Mouse (Mus musculus) intestine, embryonic 14.5 days (tissue): ENCODE measurements around the gene Ext2. TPM values are rescaled to one million over a fixed set of nuclear protein-coding genes. Genes with fewer than 3 reads are reported as not detected.

Experiments used
- ATAC-seq: fragments of 200-750 bp; cut with Nextera tagmentation; replicated peaks from 2 replicates; pipeline ENCODE4 v1.8.0; 2017; ENCODE audit warnings: low read depth, moderate number of reproducible peaks, moderate TSS enrichment, moderate library complexity; ENCODE audit not compliant: low FRiP score, low TSS enrichment
- DNase-seq: peaks from one replicate; pipeline ENCODE4 v3.0.0-alpha.2; 2018; ENCODE audit warnings: low spot score
- H3K27ac ChIP-seq: fragments of 300-500 bp; sonication (generic); 2 replicates; pipeline ENCODE4 v1.5.1; 2014; ENCODE audit warnings: low read depth, mild to moderate bottlenecking, control low read depth
- H3K27me3 ChIP-seq: fragments of 300-500 bp; sonication (generic); replicated peaks from 2 replicates; pipeline ENCODE4 v1.6.1; 2014; ENCODE audit warnings: low read length, control low read depth; ENCODE audit not compliant: control insufficient read depth, insufficient read depth
- H3K36me3 ChIP-seq: fragments of 300-500 bp; sonication (generic); 2 replicates; pipeline ENCODE4 v1.6.1; 2014; ENCODE audit warnings: low read length, control low read depth; ENCODE audit not compliant: control insufficient read depth, insufficient read depth
- H3K4me1 ChIP-seq: fragments of 300-500 bp; sonication (generic); replicated peaks from 2 replicates; pipeline ENCODE4 v1.6.1; 2014; ENCODE audit warnings: low read length, control low read depth, mixed read lengths; ENCODE audit not compliant: control insufficient read depth, insufficient read depth
- H3K4me2 ChIP-seq: fragments of 300-500 bp; sonication (generic); 2 replicates; pipeline ENCODE4 v1.6.1; 2014; ENCODE audit warnings: low read length
- H3K4me3 ChIP-seq: fragments of 300-500 bp; sonication (generic); 2 replicates; pipeline ENCODE4 v1.5.1; 2014; ENCODE audit warnings: low read depth, low read length, control low read depth, mixed read lengths
- H3K9ac ChIP-seq: fragments of 300-500 bp; sonication (generic); 2 replicates; pipeline ENCODE4 v1.6.1; 2014; ENCODE audit warnings: mild to moderate bottlenecking, low read length
- H3K9me3 ChIP-seq: fragments of 300-500 bp; sonication (generic); 2 replicates; pipeline ENCODE4 v1.6.1; 2016; ENCODE audit warnings: low read length, control low read depth; ENCODE audit not compliant: control insufficient read depth
- WGBS: fragments of 180-500 bp; shearing (Covaris S2); extraction: QIAGEN DNeasy Blood & Tissue Kit; methylation state at CpG from one replicate; pipeline ENCODE4 v1.1.7; 2014; 5-methylcytosine and 5-hydroxymethylcytosine counted together
- polyA plus RNA-seq: library from polyadenylated mRNA; unstranded; fragments of >200 nt; fragmentation: Nextera tagmentation; extraction: Ambion mirVana; gene quantifications from 2 replicates; pipeline ENCODE4 v1.2.1, GENCODE M21; 2014

Gene Ext2
- polyA plus RNA-seq, 1 experiment from 2014 or later: 110 TPM

DNA sequence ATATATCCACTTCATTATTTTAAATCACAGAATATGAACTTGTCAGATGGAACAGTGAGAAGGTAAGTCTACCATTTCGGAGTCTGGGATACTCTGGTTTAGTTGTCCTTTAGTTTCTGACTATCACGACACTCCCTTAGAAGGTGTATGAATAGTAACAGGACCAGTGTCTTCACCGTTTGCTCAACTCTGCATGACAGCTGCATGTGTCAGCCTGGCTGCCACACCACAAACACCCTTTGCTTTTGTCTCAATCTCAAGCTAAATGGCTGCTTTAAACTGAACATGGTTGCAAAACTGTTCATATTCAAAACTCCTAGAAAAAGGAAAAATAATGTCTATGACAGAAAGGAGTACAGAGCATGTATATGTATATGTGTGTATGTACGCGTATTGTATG is 43.8 kb downstream of the Ext2 start:
- no peak overlapping the region for H3K4me3 ChIP-seq
- no peaks in the 10 kb centered on the region for H3K36me3 ChIP-seq
- H3K27me3 ChIP-seq: no peaks in the 10 kb centered on the region
- H3K4me1 ChIP-seq: peaks cover 9% of the 10 kb centered on the region
- H3K9me3 ChIP-seq: no peaks in the 10 kb centered on the region
- no peak overlapping the region for H3K4me2 ChIP-seq
- ATAC-seq (no peak), DNase-seq (no peak)
- H3K9ac ChIP-seq: no peak overlapping the region
- H3K27ac ChIP-seq: no peak overlapping the region
- 89% methylated on average over 5 of the region's 5 CpGs for WGBS

DNA sequence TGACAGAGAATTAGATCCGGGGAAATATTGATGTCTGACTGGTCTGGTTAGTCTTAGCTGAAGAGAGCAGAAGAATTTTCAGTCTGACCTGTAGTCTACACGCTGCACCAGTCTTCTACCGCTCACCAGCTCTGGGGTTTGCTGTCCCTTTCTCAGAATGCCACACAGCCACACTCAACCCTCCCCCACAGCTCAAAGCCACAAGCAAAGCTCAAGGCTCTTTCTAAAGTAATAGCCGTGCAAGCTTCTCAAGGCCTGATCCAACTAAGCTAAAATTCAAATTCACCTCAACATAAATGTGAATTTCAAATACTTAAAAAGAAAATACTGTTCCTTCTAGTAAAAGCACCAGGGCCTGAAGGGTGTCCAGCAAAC is 45.3 kb downstream of the Ext2 start:
- Histone ChIP-seq H3K9ac (no peak overlapping the region), H3K36me3 (no peaks in the 10 kb centered on the region), H3K4me3 (no peak overlapping the region), H3K4me1 (peaks cover 9% of the 10 kb centered on the region), H3K9me3 (no peaks in the 10 kb centered on the region), H3K27me3 (no peaks in the 10 kb centered on the region), H3K27ac (no peak overlapping the region), H3K4me2 (no peak overlapping the region)
- WGBS: 85% methylated on average over 4 of the region's 4 CpGs
- DNase-seq (no peak), ATAC-seq (no peak)

GRCm38 (mm10) chr2:93776267-93777055 is 45.9 kb downstream of the Ext2 start:
- Histone ChIP-seq H3K4me1 (peaks cover 9% of the 10 kb centered on the region), H3K27me3 (no peaks in the 10 kb centered on the region), H3K9me3 (no peaks in the 10 kb centered on the region), H3K27ac (no peak overlapping the region), H3K4me2 (no peak overlapping the region), H3K9ac (no peak overlapping the region), H3K36me3 (no peaks in the 10 kb centered on the region), H3K4me3 (no peak overlapping the region)
- no peak for ATAC-seq
- DNase-seq: no peak
- 83% methylated on average over 7 of the region's 7 CpGs for WGBS

GRCm38 (mm10) chr2:93775431-93775830 is 46.9 kb downstream of the Ext2 start:
- H3K36me3 ChIP-seq: no peaks in the 10 kb centered on the region
- H3K27ac ChIP-seq: no peak overlapping the region
- 56% methylated on average over 4 of the region's 4 CpGs for whole genome bisulfite sequencing
- H3K4me3 ChIP-seq: no peak overlapping the region
- DNase-seq (no peak), ATAC-seq (no peak)
- H3K4me2 ChIP-seq: no peak overlapping the region
- no peaks in the 10 kb centered on the region for H3K9me3 ChIP-seq
- no peaks in the 10 kb centered on the region for H3K27me3 ChIP-seq
- peaks cover 9% of the 10 kb centered on the region for H3K4me1 ChIP-seq
- no peak overlapping the region for H3K9ac ChIP-seq

DNA sequence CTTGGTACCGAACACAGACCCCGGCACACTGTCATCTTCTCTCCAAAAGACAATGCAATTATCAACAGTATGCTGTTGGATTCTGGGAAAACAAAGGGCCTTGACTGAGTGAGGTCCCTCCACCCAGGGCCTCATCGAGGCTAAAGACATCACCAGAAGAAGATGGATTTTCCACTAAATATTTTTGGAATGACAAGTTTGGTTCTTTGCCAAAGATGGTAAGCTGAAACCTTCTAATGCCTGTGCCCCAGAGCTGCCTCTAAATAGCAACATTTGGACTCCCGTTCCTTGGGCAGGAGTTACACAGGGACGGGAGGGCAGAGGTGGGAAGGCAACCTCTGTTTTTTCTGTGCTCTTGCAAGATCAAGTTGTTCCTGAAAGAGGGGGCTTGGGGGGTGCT is 47.4 kb downstream of the Ext2 start:
- no peak overlapping the region for H3K4me3 ChIP-seq
- no peak overlapping the region for H3K27ac ChIP-seq
- ATAC-seq (no peak), DNase-seq (no peak)
- no peaks in the 10 kb centered on the region for H3K27me3 ChIP-seq
- no peaks in the 10 kb centered on the region for H3K36me3 ChIP-seq
- H3K4me2 ChIP-seq: no peak overlapping the region
- H3K4me1 ChIP-seq: peaks cover 8% of the 10 kb centered on the region
- WGBS: 80% methylated on average over 5 of the region's 5 CpGs
- no peaks in the 10 kb centered on the region for H3K9me3 ChIP-seq
- H3K9ac ChIP-seq: no peak overlapping the region

GRCm38 (mm10) chr2:93772765-93773085 is 49.6 kb downstream of the Ext2 start:
- 47% methylated on average over 4 of the region's 4 CpGs for WGBS

GRCm38 (mm10) chr2:93772054-93772764 is 50.2 kb downstream of the Ext2 start:
- ATAC-seq: no peak
- Histone ChIP-seq H3K27ac (no peak overlapping the region), H3K36me3 (peaks cover 7% of the 10 kb centered on the region; the same call in 1 of the 2 replicates), H3K4me3 (no peak overlapping the region), H3K9me3 (no peaks in the 10 kb centered on the region), H3K4me1 (no peaks in the 10 kb centered on the region), H3K4me2 (no peak overlapping the region), H3K27me3 (no peaks in the 10 kb centered on the region), H3K9ac (no peak overlapping the region)
- no peak for DNase-seq
- WGBS: 49% methylated on average over 16 of the region's 16 CpGs

More at GRCm38 (mm10) chr2:93772765-93773085, 49.6 kb downstream of the Ext2 start:
- DNase-seq (no peak), ATAC-seq (no peak)
- Histone ChIP-seq H3K4me2 (no peak overlapping the region), H3K36me3 (peaks cover 7% of the 10 kb centered on the region; the same call in 1 of the 2 replicates), H3K9me3 (no peaks in the 10 kb centered on the region), H3K4me1 (no peaks in the 10 kb centered on the region), H3K27me3 (no peaks in the 10 kb centered on the region), H3K27ac (no peak overlapping the region), H3K9ac (no peak overlapping the region), H3K4me3 (no peak overlapping the region)

GRCm38 (mm10) chr2:93770895-93771294 is 51.5 kb downstream of the Ext2 start:
- 82% methylated on average over 4 of the region's 4 CpGs for WGBS
- no peak for ATAC-seq
- no peak overlapping the region for H3K4me3 ChIP-seq
- no peak overlapping the region for H3K9ac ChIP-seq
- no peaks in the 10 kb centered on the region for H3K9me3 ChIP-seq
- no peak overlapping the region for H3K4me2 ChIP-seq
- no peak for DNase-seq
- H3K27me3 ChIP-seq: no peaks in the 10 kb centered on the region
- H3K27ac ChIP-seq: no peak overlapping the region
- H3K4me1 ChIP-seq: no peaks in the 10 kb centered on the region
- H3K36me3 ChIP-seq: peaks cover 7% of the 10 kb centered on the region; the same call in 1 of the 2 replicates

- no peak overlapping the region for H3K4me2 ChIP-seq
- no peaks in the 10 kb centered on the region for H3K9me3 ChIP-seq
- 87% methylated on average over 6 of the region's 6 CpGs for WGBS
- no peaks in the 10 kb centered on the region for H3K27me3 ChIP-seq
- DNase-seq (no peak), ATAC-seq (no peak)
- no peaks in the 10 kb centered on the region for H3K4me1 ChIP-seq
- peaks cover 7% of the 10 kb centered on the region; the same call in 1 of the 2 replicates for H3K36me3 ChIP-seq
- no peak overlapping the region for H3K27ac ChIP-seq
- no peak overlapping the region for H3K4me3 ChIP-seq
- H3K9ac ChIP-seq: no peak overlapping the region
Observed at GRCm38 (mm10) chr2:93769875-93770274, 52.5 kb downstream of the Ext2 start.
